Comparison of ENCODE assay signal across 11 mouse cellular contexts in the genomic region with DNA sequence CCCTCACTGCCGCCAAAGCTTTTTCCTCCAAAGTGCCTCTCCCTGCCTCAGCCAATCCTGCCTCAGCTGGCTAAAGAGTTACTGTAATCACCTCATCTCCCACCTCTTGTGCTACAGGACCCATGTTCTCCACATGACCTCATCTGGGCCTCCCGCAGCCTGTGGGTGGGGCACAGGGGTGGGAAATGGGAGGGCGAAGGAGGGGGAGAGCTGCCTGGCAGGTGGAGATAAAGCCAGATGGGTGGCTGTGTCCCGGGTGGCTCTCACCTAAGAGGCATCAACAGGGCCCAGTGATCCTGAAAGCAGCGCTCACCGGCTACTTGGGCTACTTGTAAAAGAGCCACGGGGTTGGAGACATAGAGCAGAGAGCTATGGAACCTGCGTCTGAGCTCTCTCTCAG. TPM values are rescaled to one million over a fixed set of nuclear protein-coding genes. Genes with fewer than 3 reads are reported as not detected.
A peak's percentile ranks its signal among the peaks of the same experiment; 100 is the strongest.
DNase-seq lines count a peak whose midpoint lies in the region; ATAC-seq and TF ChIP-seq lines count a peak whose summit lies in the region.
"Had no signal": no experiment of that assay in that cellular context is flagged by ENCODE, and none has a peak within 500 bp of the region (broad histone marks: within the 10 kb centered on the region; RNA-seq: fewer than 3 reads in every experiment).

No protein-coding gene starts in this region.

- H3K9me3 ChIP-seq in forebrain, embryonic 10.5 days, result no peaks in the 10 kb centered on the region
- no peaks in the 10 kb centered on the region for H3K9me3 ChIP-seq in forebrain, embryonic 16.5 days (ENCODE audit: control insufficient read depth, low read length)
- H3K9me3 ChIP-seq in lung, embryonic 16.5 days (ENCODE audit: control insufficient read depth, low read length), result no peaks in the 10 kb centered on the region
- no peaks in the 10 kb centered on the region for H3K9me3 ChIP-seq in limb, embryonic 13.5 days
- no peaks in the 10 kb centered on the region for H3K9me3 ChIP-seq in stomach, embryonic 14.5 days (ENCODE audit: control insufficient read depth, low read depth, low read length)
- H3K9me3 ChIP-seq: forebrain, embryonic 15.5 days; G1E; neural tube, embryonic 15.5 days had no signal

- 85% methylated on average over 8 of the region's 8 CpGs for WGBS in forebrain, embryonic 10.5 days
- 78% methylated on average over 8 of the region's 8 CpGs for WGBS in forebrain, embryonic 16.5 days
- WGBS in lung, embryonic 16.5 days, result 53% methylated on average over 8 of the region's 8 CpGs
- WGBS in limb, embryonic 13.5 days, result 73% methylated on average over 8 of the region's 8 CpGs
- 60% methylated on average over 8 of the region's 8 CpGs for WGBS in stomach, embryonic 14.5 days

- peaks cover 36% of the 10 kb centered on the region for H3K4me1 ChIP-seq in forebrain, embryonic 10.5 days
- H3K4me1 ChIP-seq in forebrain, embryonic 16.5 days (replicated peaks; ENCODE audit: control insufficient read depth, insufficient read depth, low read length), result no peaks in the 10 kb centered on the region
- H3K4me1 ChIP-seq in lung, embryonic 16.5 days (replicated peaks; ENCODE audit: control insufficient read depth, insufficient read depth, low read length), result peaks cover 14% of the 10 kb centered on the region
- peaks cover 44% of the 10 kb centered on the region for H3K4me1 ChIP-seq in limb, embryonic 13.5 days
- peaks cover 3% of the 10 kb centered on the region; the same call in 1 of the 2 replicates for H3K4me1 ChIP-seq in stomach, embryonic 14.5 days (ENCODE audit: control insufficient read depth, insufficient read depth, low read length)
- H3K4me1 ChIP-seq: forebrain, embryonic 15.5 days had no signal

- H3K27me3 ChIP-seq in forebrain, embryonic 10.5 days (ENCODE audit: poor library complexity, severe bottlenecking), result no peaks in the 10 kb centered on the region; the same call in 1 of the 2 replicates
- no peaks in the 10 kb centered on the region for H3K27me3 ChIP-seq in forebrain, embryonic 16.5 days (replicated peaks; ENCODE audit: control insufficient read depth, insufficient read depth, low read length)
- no peaks in the 10 kb centered on the region for H3K27me3 ChIP-seq in lung, embryonic 16.5 days (ENCODE audit: control insufficient read depth, insufficient read depth, low read depth, low read length)
- H3K27me3 ChIP-seq in limb, embryonic 13.5 days, result no peaks in the 10 kb centered on the region
- no peaks in the 10 kb centered on the region for H3K27me3 ChIP-seq in stomach, embryonic 14.5 days (ENCODE audit: control insufficient read depth, insufficient read depth, low read length)
- H3K27me3 ChIP-seq: forebrain, embryonic 15.5 days; neural tube, embryonic 15.5 days had no signal

- no peak overlapping the region for H3K4me3 ChIP-seq in forebrain, embryonic 10.5 days
- no peak overlapping the region for H3K4me3 ChIP-seq in forebrain, embryonic 16.5 days (replicated peaks; ENCODE audit: low read length)
- no peak overlapping the region for H3K4me3 ChIP-seq in lung, embryonic 16.5 days (ENCODE audit: low read length)
- no peak overlapping the region for H3K4me3 ChIP-seq in limb, embryonic 13.5 days
- H3K4me3 ChIP-seq in stomach, embryonic 14.5 days (ENCODE audit: low read depth, low read length), result no peak overlapping the region
- H3K4me3 ChIP-seq in layer of hippocampus, adult 2 months, result no peak overlapping the region
- H3K4me3 ChIP-seq: forebrain, embryonic 15.5 days; neural tube, embryonic 15.5 days had no signal

- H3K9ac ChIP-seq in forebrain, embryonic 16.5 days (replicated peaks; ENCODE audit: low read depth, low read length), result no peak overlapping the region
- no peak overlapping the region for H3K9ac ChIP-seq in lung, embryonic 16.5 days (ENCODE audit: low read length)
- no peak overlapping the region for H3K9ac ChIP-seq in limb, embryonic 13.5 days
- H3K9ac ChIP-seq in stomach, embryonic 14.5 days (replicated peaks; ENCODE audit: low read depth, low read length), result no peak overlapping the region
- H3K9ac ChIP-seq: forebrain, embryonic 15.5 days; neural tube, embryonic 15.5 days had no signal

- H3K27ac ChIP-seq in forebrain, embryonic 10.5 days, result peak overlapping the region; percentile 62
- H3K27ac ChIP-seq in forebrain, embryonic 16.5 days (ENCODE audit: low read length), result no peak overlapping the region
- H3K27ac ChIP-seq in lung, embryonic 16.5 days (ENCODE audit: low read length), result no peak overlapping the region
- peak overlapping the region; percentile 44; the same call in 1 of the 2 replicates for H3K27ac ChIP-seq in limb, embryonic 13.5 days
- no peak overlapping the region for H3K27ac ChIP-seq in stomach, embryonic 14.5 days (ENCODE audit: low read length)
- H3K27ac ChIP-seq in layer of hippocampus, adult 2 months, result no peak overlapping the region
- H3K27ac ChIP-seq: forebrain, embryonic 15.5 days; neural tube, embryonic 15.5 days had no signal

- intact Hi-C loops in left cerebral cortex, postnatal 36 days (cut with DNase I), result no loop called here

- no peak for ATAC-seq in forebrain, embryonic 16.5 days
- peak; percentile 22; the same call in 1 of the 2 replicates for ATAC-seq in lung, embryonic 16.5 days (ENCODE audit: low read depth)
- ATAC-seq in limb, embryonic 13.5 days (ENCODE audit: low FRiP score, low read depth), result no peak; the same call in 1 of the 2 replicates
- ATAC-seq in stomach, embryonic 14.5 days (ENCODE audit: insufficient number of reproducible peaks, insufficient read depth, low FRiP score, low read depth), result peak; percentile 85; the same call in 1 of the 2 replicates
- ATAC-seq: forebrain, embryonic 15.5 days had no signal

- no peak for TF ChIP-seq CTCF in layer of hippocampus, adult 2 months (conservative IDR thresholded peaks at IDR 0.05)

- no peak overlapping the region for H3K4me2 ChIP-seq in forebrain, embryonic 16.5 days (ENCODE audit: low read length)
- H3K4me2 ChIP-seq in lung, embryonic 16.5 days (ENCODE audit: low read depth, low read length), result no peak overlapping the region
- no peak overlapping the region for H3K4me2 ChIP-seq in limb, embryonic 13.5 days (replicated peaks)
- no peak overlapping the region for H3K4me2 ChIP-seq in stomach, embryonic 14.5 days (replicated peaks; ENCODE audit: low read depth, low read length)
- H3K4me2 ChIP-seq: forebrain, embryonic 15.5 days; neural tube, embryonic 15.5 days had no signal

- no peak for DNase-seq in forebrain, embryonic 10.5 days (ENCODE audit: extremely low spot score, low spot score)
- DNase-seq in lung, adult 18-20 months, result no peak
- DNase-seq in layer of hippocampus, adult 2 months (ENCODE audit: low spot score in 2 of 2), result no peak
- no peak for DNase-seq in left cerebral cortex, postnatal 36 days (ENCODE audit: low spot score in 2 of 2)

- no peaks in the 10 kb centered on the region for H3K36me3 ChIP-seq in forebrain, embryonic 10.5 days (replicated peaks)
- no peaks in the 10 kb centered on the region for H3K36me3 ChIP-seq in forebrain, embryonic 16.5 days (ENCODE audit: control insufficient read depth, insufficient read depth)
- H3K36me3 ChIP-seq in lung, embryonic 16.5 days (ENCODE audit: control insufficient read depth, insufficient read depth, low read length), result no peaks in the 10 kb centered on the region
- H3K36me3 ChIP-seq in limb, embryonic 13.5 days, result no peaks in the 10 kb centered on the region
- no peaks in the 10 kb centered on the region for H3K36me3 ChIP-seq in stomach, embryonic 14.5 days (ENCODE audit: control insufficient read depth, insufficient read depth, low read length)
- H3K36me3 ChIP-seq: forebrain, embryonic 15.5 days; G1E; neural tube, embryonic 15.5 days had no signal

RNA-seq across cellular contexts. Expression of a gene that starts 44.9 kb away (rescaled TPM):
- 20.3 and 20.7 TPM in 2 replicates for polyA plus RNA-seq in forebrain, embryonic 10.5 days (2016; fragmentation: Nextera tagmentation; extraction: Ambion mirVana)
- 7.6 and 10.5 TPM in 2 replicates for polyA plus RNA-seq in forebrain, embryonic 16.5 days (2015; fragmentation: Nextera tagmentation; extraction: Ambion mirVana)
- 4.4 and 9.4 TPM in 2 replicates for polyA plus RNA-seq in lung, embryonic 16.5 days (2015; fragmentation: Nextera tagmentation; extraction: Ambion mirVana)
- 12.0 and 15.3 TPM in 2 replicates for polyA plus RNA-seq in limb, embryonic 13.5 days (2015; fragmentation: Nextera tagmentation; extraction: Ambion mirVana)
- polyA plus RNA-seq in stomach, embryonic 14.5 days (2014; fragmentation: Nextera tagmentation; extraction: Ambion mirVana), result 21.9 and 24.9 TPM in 2 replicates
- total RNA-seq in layer of hippocampus, adult 2 months (2021), result 1 to 10 TPM; 6.8 to 7.2 TPM
- 1 to 10 TPM; 6.2 to 7.4 TPM for total RNA-seq in left cerebral cortex, postnatal 36 days (2021)
- total RNA-seq: G1E had no signal
- polyA plus RNA-seq: G1E had no signal

Comparison
In these comparisons a context has a peak if more than half of its experiments do, and no peak if none do; other contexts are left out.
1. H3K27ac ChIP-seq: peak in forebrain, embryonic 10.5 days (single experiment) and limb, embryonic 13.5 days (single experiment); none in forebrain, embryonic 16.5 days (single experiment), lung, embryonic 16.5 days (single experiment), stomach, embryonic 14.5 days (single experiment) and layer of hippocampus, adult 2 months (single experiment).
2. ATAC-seq: peak in lung, embryonic 16.5 days (single experiment) and stomach, embryonic 14.5 days (single experiment); none in forebrain, embryonic 16.5 days (single experiment) and limb, embryonic 13.5 days (single experiment).